Mouse (Mus musculus): ENCODE measurements at regions not wholly inside any gene's neighbourhood (a gene's known extent, or its start where the extent isn't known, plus 50 kb on each side); places are given as distances from the start of the nearest gene placed in this dataset.
A peak's percentile ranks its signal among the peaks of the same experiment; 100 is the strongest.

GRCm38 (mm10) chr12:60820979-60821378, 702.0 kb upstream of the Lrfn5 start:
- DNase-seq (ENCODE audit: low spot score in 2 of 2), result peak in 1 of 2 experiments; percentile 23

All from frontal cortex, postnatal 14 days (tissue).